Mouse (Mus musculus) MEL (cell line): ENCODE data around the gene Hoxd1. TPM values are rescaled to one million over a fixed set of nuclear protein-coding genes. Genes with fewer than 3 reads are reported as not detected.

Experiments
- DNase-seq: peaks from one replicate; pipeline ENCODE4 v3.0.0; 2011; ENCODE audit warnings: low read depth, low spot score
- H3K27ac ChIP-seq: 2 replicates; pipeline ENCODE4 v1.5.1; 2012; ENCODE audit warnings: low read depth, mild to moderate bottlenecking, control low read depth, low read length, moderate library complexity; ENCODE audit not compliant: control insufficient read depth
- H3K27me3 ChIP-seq, 2 experiments: fragments of 150-350 bp in 1 of 2; sonication (generic) in 1 of 2; 2 replicates each; pipeline ENCODE4 v1.6.1; 2012; ENCODE audit warnings: low read length in 2 of 2, mild to moderate bottlenecking in 2 of 2, improper control_type of control experiment in 1 of 2, moderate library complexity in 1 of 2; ENCODE audit not compliant: insufficient read depth in 2 of 2, control insufficient read depth in 1 of 2
- H3K36me3 ChIP-seq, 2 experiments: 2 replicates each; pipeline ENCODE4 v1.6.1; 2012 to 2014; ENCODE audit warnings: low read length in 2 of 2, improper control_type of control experiment in 1 of 2, inconsistent platforms in 1 of 2, mild to moderate bottlenecking in 1 of 2; ENCODE audit not compliant: insufficient read depth in 2 of 2, control insufficient read depth in 1 of 2
- H3K4me1 ChIP-seq, 2 experiments: fragments of 150-350 bp in 1 of 2; sonication (generic) in 1 of 2; 2 replicates each; pipeline ENCODE4 v1.6.1; 2012; ENCODE audit warnings: low read length in 2 of 2, improper control_type of control experiment in 1 of 2, mild to moderate bottlenecking in 1 of 2; ENCODE audit not compliant: insufficient read depth in 2 of 2, control insufficient read depth in 1 of 2
- H3K4me3 ChIP-seq, 2 experiments: fragments of 150-350 bp in 1 of 2; sonication (generic) in 1 of 2; 2 replicates each; pipeline ENCODE4 v1.5.1; 2012; ENCODE audit warnings: low read depth in 2 of 2, low read length in 2 of 2, mild to moderate bottlenecking in 2 of 2, moderate library complexity in 2 of 2, control low read depth in 1 of 2, improper control_type of control experiment in 1 of 2; ENCODE audit not compliant: control insufficient read depth in 1 of 2, insufficient read depth in 1 of 2
- H3K79me2 ChIP-seq: 2 replicates; pipeline ENCODE4 v1.6.1; 2012; ENCODE audit warnings: mild to moderate bottlenecking, low read length, moderate library complexity; ENCODE audit not compliant: control insufficient read depth, poor library complexity, insufficient read depth
- H3K9ac ChIP-seq: 2 replicates; pipeline ENCODE4 v1.6.1; 2012; ENCODE audit warnings: low read depth, mild to moderate bottlenecking, control low read depth, low read length, moderate library complexity; ENCODE audit not compliant: control insufficient read depth, poor library complexity, severe bottlenecking
- H3K9me3 ChIP-seq: fragments of 150-350 bp; sonication (generic); replicated peaks from 2 replicates; pipeline ENCODE4 v1.6.1; 2012; ENCODE audit warnings: mild to moderate bottlenecking, low read length, improper control_type of control experiment, moderate library complexity; ENCODE audit not compliant: insufficient read depth
- BHLHE40 ChIP-seq: IDR thresholded peaks from 2 replicates; pipeline ENCODE4 v1.6.1; 2012; ENCODE audit warnings: low read depth, mild to moderate bottlenecking, inconsistent platforms, low read length, improper control_type of control experiment, borderline replicate concordance
- CHD2 ChIP-seq: IDR thresholded peaks from 2 replicates; pipeline ENCODE4 v1.6.1; 2011; ENCODE audit warnings: low read length, improper control_type of control experiment
- CTCF ChIP-seq, 3 experiments: IDR thresholded peaks in 2 of 3; conservative IDR thresholded peaks in 1 of 3; 2 replicates each; pipeline ENCODE4 v1.5.1; 2011 to 2012; ENCODE audit warnings: low read length in 3 of 3, low read depth in 2 of 3, mild to moderate bottlenecking in 2 of 3, improper control_type of control experiment in 1 of 3, inconsistent platforms in 1 of 3, mixed read lengths in 1 of 3, moderate library complexity in 1 of 3; ENCODE audit not compliant: control insufficient read depth in 1 of 3, insufficient read depth in 1 of 3, poor library complexity in 1 of 3, severe bottlenecking in 1 of 3
- E2F4 ChIP-seq: IDR thresholded peaks from 2 replicates; pipeline ENCODE4 v1.6.1; 2011; ENCODE audit warnings: low read depth, low read length, improper control_type of control experiment, borderline replicate concordance
- ELF1 ChIP-seq: IDR thresholded peaks from 2 replicates; pipeline ENCODE4 v1.6.1; 2014; ENCODE audit warnings: low read depth, mild to moderate bottlenecking, inconsistent platforms, low read length, improper control_type of control experiment, moderate library complexity
- GABPA ChIP-seq: IDR thresholded peaks from 2 replicates; pipeline ENCODE4 v1.6.1; 2012; ENCODE audit warnings: low read depth, mild to moderate bottlenecking, inconsistent platforms, low read length, improper control_type of control experiment, moderate library complexity
- GATA1 ChIP-seq: IDR thresholded peaks from 2 replicates; pipeline ENCODE4 v1.6.1; 2011; ENCODE audit warnings: low read depth, low read length, improper control_type of control experiment
- HCFC1 ChIP-seq: IDR thresholded peaks from 2 replicates; pipeline ENCODE4 v1.6.1; 2012; ENCODE audit warnings: low read depth, mild to moderate bottlenecking, inconsistent platforms, low read length, improper control_type of control experiment, moderate library complexity
- MAX ChIP-seq: IDR thresholded peaks from 2 replicates; pipeline ENCODE4 v1.6.1; 2011; ENCODE audit warnings: low read length, improper control_type of control experiment
- MXI1 ChIP-seq: IDR thresholded peaks from 2 replicates; pipeline ENCODE4 v1.6.1; 2011; ENCODE audit warnings: mild to moderate bottlenecking, low read depth, low read length, improper control_type of control experiment
- MYC ChIP-seq: IDR thresholded peaks from 2 replicates; pipeline ENCODE4 v1.6.1; 2011; ENCODE audit warnings: low read depth, mild to moderate bottlenecking, low read length, improper control_type of control experiment, moderate library complexity
- NELFE ChIP-seq: IDR thresholded peaks from 2 replicates; pipeline ENCODE4 v1.6.1; 2011; ENCODE audit warnings: low read depth, low read length, improper control_type of control experiment
- POLR2A ChIP-seq, 2 experiments: IDR thresholded peaks; 2 replicates each; pipeline ENCODE4 v1.6.1; 2011 to 2012; ENCODE audit warnings: low read length in 2 of 2, mild to moderate bottlenecking in 2 of 2, control low read depth in 1 of 2, improper control_type of control experiment in 1 of 2, low read depth in 1 of 2, moderate library complexity in 1 of 2; ENCODE audit not compliant: control insufficient read depth in 1 of 2, insufficient read depth in 1 of 2, poor library complexity in 1 of 2
- POLR2AphosphoS2 ChIP-seq: IDR thresholded peaks from 2 replicates; pipeline ENCODE4 v1.6.1; 2011; ENCODE audit warnings: low read length, improper control_type of control experiment
- POLR2AphosphoS5 ChIP-seq: IDR thresholded peaks from 2 replicates; pipeline ENCODE4 v1.6.1; 2012; ENCODE audit warnings: low read depth, borderline replicate concordance, mild to moderate bottlenecking, inconsistent platforms, low read length, moderate library complexity, mixed read lengths
- RCOR1 ChIP-seq: IDR thresholded peaks from 2 replicates; pipeline ENCODE4 v1.6.1; 2012; ENCODE audit warnings: low read depth, mild to moderate bottlenecking, inconsistent platforms, low read length, improper control_type of control experiment
- SIN3A ChIP-seq: IDR thresholded peaks from 2 replicates; pipeline ENCODE4 v1.6.1; 2012; ENCODE audit warnings: low read length, improper control_type of control experiment, inconsistent platforms
- SMC3 ChIP-seq: IDR thresholded peaks from 2 replicates; pipeline ENCODE4 v1.6.1; 2011; ENCODE audit warnings: low read depth, low read length, improper control_type of control experiment
- USF1 ChIP-seq: IDR thresholded peaks from 2 replicates; pipeline ENCODE4 v1.6.1; 2014; ENCODE audit warnings: low read depth, mild to moderate bottlenecking, inconsistent platforms, low read length, improper control_type of control experiment, moderate library complexity
- USF2 ChIP-seq, 2 experiments: IDR thresholded peaks; 2 replicates each; pipeline ENCODE4 v1.6.1; 2011 to 2012; ENCODE audit warnings: improper control_type of control experiment in 2 of 2, low read length in 2 of 2, borderline replicate concordance in 1 of 2, inconsistent platforms in 1 of 2, low read depth in 1 of 2, mild to moderate bottlenecking in 1 of 2; ENCODE audit not compliant: insufficient read depth in 1 of 2
- ZC3H11A ChIP-seq: IDR thresholded peaks from 2 replicates; pipeline ENCODE4 v1.6.1; 2012; ENCODE audit warnings: low read depth, mild to moderate bottlenecking, inconsistent platforms, low read length, improper control_type of control experiment
- ZKSCAN1 ChIP-seq: IDR thresholded peaks from 2 replicates; pipeline ENCODE4 v1.6.1; 2012; ENCODE audit warnings: low read depth, mild to moderate bottlenecking, inconsistent platforms, low read length, improper control_type of control experiment, moderate library complexity
- ZNF384 ChIP-seq: IDR thresholded peaks from 2 replicates; pipeline ENCODE4 v1.6.1; 2012; ENCODE audit warnings: low read depth, mild to moderate bottlenecking, inconsistent platforms, low read length, improper control_type of control experiment
- polyA plus RNA-seq, 2 experiments: library from polyadenylated mRNA; stranded (reverse) in 1 of 2; unstranded in 1 of 2; fragments of >175 nt in 1 of 2; fragments of >200 nt in 1 of 2; gene quantifications; 2 replicates each; pipeline versions ENCODE4 v1.2.1 to v1.2.4; 2012; ENCODE audit warnings: low replicate concordance in 2 of 2, low read depth in 1 of 2; ENCODE audit not compliant: insufficient read length in 2 of 2, insufficient read depth in 1 of 2, missing spikeins in 1 of 2
- total RNA-seq: library from RNA; depleted of rRNA; stranded (reverse); fragments of 300-350 nt; gene quantifications from 2 replicates; pipeline ENCODE4 v1.2.3, GENCODE M21; 2012

Hoxd1 gene
- total and polyA plus RNA-seq, 3 experiments, result not detected

GRCm38 (mm10) chr2:74748436-74748995, 14.3 kb upstream of the Hoxd1 start:
- Histone ChIP-seq H3K36me3 (no peaks in the 10 kb centered on the region), H3K27ac (no peak overlapping the region), H3K9me3 (no peaks in the 10 kb centered on the region), H3K4me3 (no peak overlapping the region), H3K4me1 (no peaks in the 10 kb centered on the region), H3K27me3 (no peaks in the 10 kb centered on the region), H3K79me2 (no peaks in the 10 kb centered on the region), H3K9ac (no peak overlapping the region)
- no peak for DNase-seq
- TF ChIP-seq CTCF (IDR thresholded peaks at IDR 0.05 in 2 of 3, conservative IDR thresholded peaks at IDR 0.05 in 1 of 3; ENCODE audit: control insufficient read depth in 1 of 3, insufficient read depth in 1 of 3, low read depth in 2 of 3, low read length in 3 of 3, poor library complexity in 1 of 3, severe bottlenecking in 1 of 3) (no peak), HCFC1 (no peak), CHD2 (no peak), E2F4 (no peak), ZNF384 (no peak), ZKSCAN1 (no peak), BHLHE40 (no peak), ZC3H11A (no peak), POLR2A (IDR thresholded peaks at IDR 0.05; ENCODE audit: control insufficient read depth in 1 of 2, insufficient read depth in 1 of 2, low read depth in 1 of 2, low read length in 2 of 2, poor library complexity in 1 of 2) (no peak), USF2 (IDR thresholded peaks at IDR 0.05; ENCODE audit: borderline replicate concordance in 1 of 2, insufficient read depth in 1 of 2, low read depth in 1 of 2, low read length in 2 of 2) (no peak), SIN3A (no peak)

DNA sequence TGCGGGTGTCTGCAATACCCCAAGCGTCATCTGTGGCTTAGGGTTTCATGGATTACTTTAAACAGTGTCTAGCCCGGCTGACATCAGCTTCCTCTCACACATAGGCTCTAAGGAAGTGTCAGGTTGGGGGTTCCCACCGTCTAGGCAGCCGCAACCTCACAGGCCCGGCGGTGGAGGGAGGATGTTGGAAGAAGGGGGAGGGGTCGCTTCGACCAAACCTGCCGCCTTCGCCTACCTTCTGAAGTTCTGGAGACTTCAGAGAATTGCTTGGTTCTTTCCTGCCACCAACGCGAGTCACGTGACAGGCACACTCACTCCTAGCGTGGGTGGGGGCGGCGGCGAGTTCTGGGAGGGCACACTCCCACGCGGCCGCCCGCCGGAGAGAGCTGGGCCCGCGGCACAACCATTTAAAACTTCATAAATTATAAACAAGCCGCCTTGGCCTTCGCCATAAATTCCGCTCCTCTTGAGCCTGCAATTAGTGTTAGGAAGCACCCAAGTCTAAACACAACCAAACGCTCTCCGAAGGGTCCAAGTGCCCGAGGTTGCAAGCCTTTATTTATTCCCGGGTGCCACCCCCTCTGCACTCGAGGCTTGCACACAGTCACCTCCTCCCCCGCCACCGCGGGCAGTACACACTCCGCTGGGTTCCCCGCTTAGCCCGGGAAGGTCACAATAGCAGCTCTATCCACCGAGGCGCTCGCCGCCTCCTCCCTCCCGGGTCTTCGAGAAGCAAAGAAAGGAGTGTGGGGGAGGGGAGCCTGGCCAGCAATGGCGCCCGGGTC, 13.3 kb upstream of the Hoxd1 start:
- no peak for DNase-seq
- TF ChIP-seq MXI1 (no peak), MAX (no peak), E2F4 (no peak), RCOR1 (no peak), GABPA (no peak), POLR2AphosphoS5 (no peak), ZC3H11A (no peak), HCFC1 (no peak), ELF1 (no peak), GATA1 (no peak), NELFE (no peak), SMC3 (no peak), ZNF384 (no peak), USF1 (no peak), MYC (no peak), POLR2AphosphoS2 (no peak), SIN3A (no peak), POLR2A (IDR thresholded peaks at IDR 0.05; ENCODE audit: control insufficient read depth in 1 of 2, insufficient read depth in 1 of 2, low read depth in 1 of 2, low read length in 2 of 2, poor library complexity in 1 of 2) (no peak), BHLHE40 (no peak), CHD2 (no peak)

More for the DNA sequence above, 13.3 kb upstream of the Hoxd1 start:
- Histone ChIP-seq H3K9me3 (no peaks in the 10 kb centered on the region), H3K27ac (no peak overlapping the region), H3K4me3 (no peak overlapping the region), H3K36me3 (no peaks in the 10 kb centered on the region), H3K4me1 (no peaks in the 10 kb centered on the region), H3K9ac (no peak overlapping the region), H3K79me2 (no peaks in the 10 kb centered on the region), H3K27me3 (no peaks in the 10 kb centered on the region; a peak in 1 of 4 replicates)
